Mouse (Mus musculus) adrenal gland, adult 2 months (tissue): ENCODE measurements around the gene Grk1. TPM values are rescaled to one million over a fixed set of nuclear protein-coding genes. Genes with fewer than 3 reads are reported as not detected.

ENCODE experiments used
- DNase-seq: peaks from one replicate; pipeline ENCODE4 v3.0.0; 2021
- long read RNA-seq: library from polyadenylated mRNA; stranded (forward); transcript quantifications from one replicate; pipeline ENCODE4 v2.0.0, GENCODE M21; 2021
- polyA plus RNA-seq: library from polyadenylated mRNA; depleted of rRNA; stranded (reverse); fragments of >200 nt; gene quantifications from 2 replicates; pipeline ENCODE4 v1.2.3, GENCODE M21; 2012; rRNA removed
- total RNA-seq, 2 experiments: library from RNA; stranded (reverse); gene quantifications; 2 replicates each; pipeline ENCODE4 v1.2.3; 2021

Gene Grk1
- total RNA-seq (not detected), polyA plus RNA-seq (not detected in 2 replicates)
- long read RNA-seq: 0 reads

DNA sequence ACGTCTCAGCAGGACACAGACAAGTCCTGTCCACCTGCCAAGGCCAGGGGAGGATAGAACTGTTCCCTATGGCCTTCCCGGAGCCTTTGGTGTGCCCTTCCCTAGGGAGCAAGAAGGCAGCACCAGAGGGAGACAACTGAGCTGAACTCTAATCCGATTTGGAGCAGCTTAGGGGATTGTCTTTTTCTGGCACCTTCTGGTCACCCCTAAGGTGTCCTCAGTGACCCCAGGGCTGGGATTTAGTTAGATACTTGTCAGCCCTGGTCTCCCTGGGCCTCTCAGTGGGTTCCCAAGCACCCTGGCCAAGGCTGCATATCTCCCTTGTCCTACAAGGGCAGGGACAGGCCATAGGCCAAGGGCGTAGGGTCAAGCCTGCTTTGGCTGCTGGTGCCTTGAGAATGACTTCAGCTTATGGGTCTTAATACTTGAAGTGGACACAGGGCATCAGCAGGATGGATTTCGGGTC lies at the start of gene Grk1:
Gene Grk1, plus strand, starts transcription at position 416 of the 466 bp plus-strand sequence.
- no peak for DNase-seq

GRCm38 (mm10) chr8:13356221-13356620 lies 48.7 kb upstream of the Grk1 start:
- no peak for DNase-seq

DNA sequence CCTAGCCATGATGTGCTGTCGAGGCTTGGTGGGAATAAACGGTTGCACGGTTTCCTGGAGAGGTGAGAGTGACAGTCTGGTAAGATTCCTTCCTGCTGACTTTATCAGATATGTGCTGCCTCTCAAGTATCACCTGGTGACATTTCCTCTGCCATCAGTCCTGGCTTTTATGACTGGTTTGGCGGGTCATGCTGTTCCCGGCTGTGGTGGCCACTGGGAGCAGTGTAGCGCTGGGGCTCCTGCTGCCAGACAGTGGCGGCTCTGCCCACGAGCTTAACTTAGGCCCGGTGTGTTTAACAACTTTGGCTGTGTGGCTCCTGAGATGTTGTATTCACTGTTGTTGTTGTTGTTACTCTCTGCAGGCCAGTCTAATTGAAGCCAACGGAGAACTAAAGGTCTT lies 48.2 kb upstream of the Grk1 start:
- no peak for DNase-seq

- DNase-seq: no peak
Observed at GRCm38 (mm10) chr8:13360213-13360612, 44.7 kb upstream of the Grk1 start.

- DNase-seq: no peak
Observed at GRCm38 (mm10) chr8:13361865-13362264, 43.0 kb upstream of the Grk1 start.

DNA sequence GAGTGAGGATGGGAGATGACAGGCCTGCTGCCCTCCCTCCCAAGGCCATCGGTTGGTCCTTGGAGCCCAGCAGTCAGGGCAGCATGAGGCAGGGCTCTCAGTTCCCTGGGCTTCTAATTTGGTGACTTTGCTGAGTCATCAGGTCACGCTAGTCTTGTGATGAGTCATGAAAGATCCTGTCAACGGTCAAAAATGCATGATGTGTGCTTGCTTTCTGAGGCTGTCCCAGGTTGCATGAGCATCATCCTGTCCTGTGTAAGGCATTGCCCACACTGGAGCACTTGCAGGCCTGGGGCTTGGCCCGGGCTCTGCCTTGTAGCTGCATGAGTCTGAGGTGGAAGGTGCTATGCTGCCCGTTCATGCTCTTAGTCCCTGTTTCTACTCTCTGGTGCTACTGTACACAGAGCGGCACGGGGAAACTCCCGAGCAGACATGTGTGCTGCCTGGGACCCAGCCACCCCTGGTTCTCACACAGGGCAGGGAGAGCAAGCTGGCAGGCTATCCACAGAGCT lies 31.7 kb upstream of the Grk1 start:
- DNase-seq: peak; percentile 87

- no peak for DNase-seq
Observed at GRCm38 (mm10) chr8:13381630-13382029, 23.3 kb upstream of the Grk1 start.

DNA sequence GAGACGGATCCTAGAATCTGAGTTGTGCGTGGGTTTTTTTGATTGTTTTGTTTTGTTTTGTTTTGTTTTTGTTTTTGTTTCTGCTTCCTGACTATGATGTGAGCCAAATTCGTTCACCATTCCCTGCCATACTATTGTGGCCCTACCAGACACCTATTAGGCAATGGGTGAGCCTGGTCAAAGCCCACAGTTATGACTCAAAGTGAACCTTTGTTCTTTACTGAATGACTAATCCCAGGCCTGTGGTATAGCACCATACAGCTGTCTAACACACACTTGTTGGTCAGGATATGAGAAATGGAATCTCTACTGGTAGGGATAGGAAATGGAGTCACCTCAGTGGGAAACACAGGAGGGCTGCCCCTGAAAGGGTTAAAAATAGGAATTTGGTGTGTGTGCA lies 22.3 kb upstream of the Grk1 start:
- DNase-seq: no peak

GRCm38 (mm10) chr8:13382999-13383398 lies 21.9 kb upstream of the Grk1 start:
- DNase-seq: no peak

DNA sequence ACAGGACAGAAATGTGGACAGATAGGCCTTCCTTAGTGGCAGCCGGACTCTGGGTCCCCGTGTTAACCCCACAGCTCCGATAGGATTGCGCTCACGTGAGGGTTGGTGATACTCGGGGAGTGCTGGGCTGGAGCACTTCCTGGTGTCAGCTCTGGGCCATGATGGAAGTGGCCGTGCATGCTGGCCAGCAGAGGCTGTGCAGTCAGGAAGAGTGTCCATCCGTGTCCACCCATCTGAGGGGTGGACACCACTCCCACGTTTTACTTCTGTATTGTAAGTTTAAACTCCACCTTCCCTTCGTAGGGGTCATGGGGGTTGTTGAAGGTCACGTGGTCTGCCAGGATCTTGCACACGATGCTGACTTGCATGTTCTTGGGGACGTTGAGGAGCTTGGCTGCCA lies 18.5 kb upstream of the Grk1 start:
- DNase-seq: no peak

DNA sequence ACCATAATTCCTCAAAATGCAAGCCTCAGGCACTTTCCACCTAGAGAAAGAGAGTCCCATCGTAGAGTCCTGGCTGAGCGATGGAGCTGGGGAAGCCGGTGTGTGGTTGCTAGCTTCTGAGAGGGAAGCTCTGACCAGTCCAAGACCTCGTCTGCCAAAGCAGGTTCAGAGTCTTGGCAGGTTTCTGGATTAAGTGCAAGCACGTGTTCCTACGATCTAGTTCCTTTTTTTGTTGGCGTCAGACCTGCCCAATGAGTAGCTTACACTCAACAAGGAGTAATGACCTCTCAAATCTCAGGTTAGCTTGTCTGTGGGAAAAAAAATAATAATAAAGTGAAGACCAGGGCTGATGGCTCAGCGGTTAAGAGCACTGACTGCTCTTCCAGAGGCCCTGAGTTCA lies 17.2 kb upstream of the Grk1 start:
- no peak for DNase-seq

GRCm38 (mm10) chr8:13388744-13389143 lies 16.1 kb upstream of the Grk1 start:
- no peak for DNase-seq

DNA sequence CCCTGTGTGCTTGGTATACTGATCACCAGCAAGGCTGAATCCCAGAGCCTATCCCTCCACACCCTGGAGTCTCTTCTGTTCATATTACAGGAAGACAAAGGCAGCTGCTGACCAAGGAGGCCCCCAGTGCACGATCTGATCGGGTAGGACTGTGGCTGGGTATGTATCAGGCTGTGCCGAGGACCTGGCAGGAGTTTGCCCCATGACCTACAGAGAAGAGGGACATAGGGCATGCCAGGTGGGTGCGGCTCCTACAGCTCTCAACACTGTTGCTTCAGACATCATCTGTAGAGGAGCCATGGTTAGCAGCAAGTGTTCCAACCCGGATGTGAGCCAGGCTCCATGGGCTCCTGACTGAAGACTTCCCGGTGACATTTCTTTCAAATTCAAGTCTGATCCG lies 11.0 kb upstream of the Grk1 start:
- no peak for DNase-seq

- no peak for DNase-seq
Observed at GRCm38 (mm10) chr8:13396725-13397124, 8.2 kb upstream of the Grk1 start, which contains the start of gene Atp4b. Gene Atp4b (minus strand): TSS chr8:13396825.

DNA sequence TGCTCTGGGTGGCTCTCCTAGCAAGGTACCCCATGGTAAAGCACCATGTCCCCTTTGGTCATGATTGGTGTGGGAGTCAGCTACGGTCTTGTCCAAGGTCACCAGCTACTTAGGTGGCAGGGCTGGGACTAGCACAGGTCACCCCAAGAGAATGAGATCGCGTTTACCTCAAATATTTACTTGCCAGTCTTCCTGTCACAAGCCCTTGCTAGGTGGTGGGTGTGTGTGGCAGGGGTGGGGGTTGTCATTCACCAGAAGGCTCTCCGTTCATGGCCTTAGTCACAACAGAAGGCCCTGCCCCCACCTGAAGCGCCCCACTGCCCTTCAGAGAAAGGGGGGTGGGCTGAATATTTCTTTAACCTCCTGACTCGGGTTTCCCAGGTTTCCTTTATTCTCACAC lies 1.4 kb upstream of the Grk1 start:
- no peak for DNase-seq

- no peak for DNase-seq
Observed at GRCm38 (mm10) chr8:13406011-13406410, 1.1 kb downstream of the Grk1 start.

DNA sequence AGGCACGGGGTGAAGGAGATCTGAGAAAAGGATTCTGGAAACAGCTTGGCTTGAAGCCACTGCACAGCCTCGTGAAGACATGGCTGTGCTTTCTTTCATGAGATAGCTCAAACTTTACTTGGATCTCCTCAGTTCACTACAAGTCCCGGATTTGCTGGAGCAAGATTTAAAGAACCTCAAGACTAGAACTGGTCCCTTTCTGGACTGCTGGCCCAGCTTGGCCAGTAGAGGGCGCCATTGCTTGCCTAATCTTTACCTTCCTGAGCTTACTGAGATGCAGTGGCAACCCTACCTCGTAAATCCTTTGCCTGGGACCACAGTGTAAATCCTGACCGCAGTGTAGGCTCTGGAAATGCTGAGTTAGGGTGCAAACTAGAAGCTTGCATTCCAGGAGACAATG lies 6.7 kb downstream of the Grk1 start:
- peak; percentile 49 for DNase-seq

- DNase-seq: peak; percentile 54
Observed at GRCm38 (mm10) chr8:13412891-13413558, 8.1 kb downstream of the Grk1 start.

DNA sequence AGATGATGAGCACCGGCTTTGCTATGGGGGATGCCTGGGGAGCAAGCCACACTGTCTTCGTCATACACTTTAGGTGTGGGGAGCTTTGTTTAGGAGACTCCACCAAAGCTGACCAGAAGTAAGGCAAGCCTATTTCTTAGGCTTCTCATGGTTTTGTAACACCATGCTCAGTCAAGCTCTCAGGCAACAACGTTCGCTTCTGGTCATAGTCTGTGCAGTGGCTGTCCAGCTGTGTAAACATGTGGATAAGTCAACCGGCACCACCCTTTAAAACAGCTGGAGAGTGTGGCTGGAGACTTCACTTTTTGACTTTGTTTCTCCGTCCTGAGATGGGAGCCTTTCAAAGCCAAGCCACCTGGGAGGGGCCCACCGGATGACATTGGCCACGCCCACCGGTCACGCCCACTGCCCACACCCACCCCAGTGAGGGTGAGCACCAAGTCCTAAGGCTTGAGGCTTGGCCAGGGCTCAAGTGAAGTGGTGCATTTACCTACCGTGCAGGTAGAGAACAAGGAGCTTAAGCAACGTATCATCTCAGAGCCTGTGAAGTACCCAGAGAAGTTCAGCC lies 9.0 kb downstream of the Grk1 start:
- no peak for DNase-seq

- no peak for DNase-seq
Observed at GRCm38 (mm10) chr8:13415879-13416278, 11.0 kb downstream of the Grk1 start.

- DNase-seq: no peak
Observed at GRCm38 (mm10) chr8:13419111-13419639, 14.3 kb downstream of the Grk1 start.

DNA sequence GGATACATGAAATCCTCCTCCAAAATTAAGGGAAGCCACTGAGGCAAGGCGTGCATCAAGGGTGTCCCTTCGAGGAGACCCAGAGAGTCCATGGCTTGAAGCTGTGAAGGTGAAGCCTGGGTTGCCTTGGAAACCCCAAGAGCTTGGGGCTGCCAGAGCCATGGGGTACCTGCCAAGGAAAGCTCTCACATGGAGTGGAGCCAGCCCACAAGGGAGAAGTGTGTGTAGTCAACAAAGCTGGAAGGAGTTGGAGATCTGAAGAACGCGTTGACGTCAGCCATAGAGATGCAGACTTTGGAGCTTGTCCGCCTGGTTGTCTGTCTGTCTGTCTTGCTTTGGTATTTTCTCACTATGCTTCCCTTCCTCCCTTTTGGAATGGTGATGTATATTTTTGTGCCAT lies 16.1 kb downstream of the Grk1 start:
- peak; percentile 30 for DNase-seq

- DNase-seq: no peak
Observed at GRCm38 (mm10) chr8:13427351-13427750, 22.5 kb downstream of the Grk1 start.
